Mouse (Mus musculus): Measurements from ENCODE around the gene Gm9833.
"Not testable (repeated sequence)": the region's sequence is repeated elsewhere in the genome, so short reads cannot be mapped to it uniquely, and the experiment has no call there.

Gene Gm9833

GRCm38 (mm10) chr3:10087994-10088393 lies at the start of gene Gm9833:
Gm9833 (plus strand) TSS chr3:10088110.
- not testable (repeated sequence) for DNase-seq (ENCODE audit: low read depth, low spot score)

- DNase-seq (ENCODE audit: low read depth, low spot score) = no peak
Observed at GRCm38 (mm10) chr3:10070070-10070469, 17.8 kb upstream of the Gm9833 start.

- no peak for DNase-seq (ENCODE audit: low read depth, low spot score)
Observed at GRCm38 (mm10) chr3:10075826-10076225, 12.1 kb upstream of the Gm9833 start.

GRCm38 (mm10) chr3:10077096-10077841 lies 10.6 kb upstream of the Gm9833 start:
- no peak for DNase-seq (ENCODE audit: low read depth, low spot score)

GRCm38 (mm10) chr3:10078113-10078512 lies 9.8 kb upstream of the Gm9833 start:
- no peak for DNase-seq (ENCODE audit: low read depth, low spot score)

- DNase-seq (ENCODE audit: low read depth, low spot score) = no peak
Observed at GRCm38 (mm10) chr3:10081336-10081735, 6.6 kb upstream of the Gm9833 start.

GRCm38 (mm10) chr3:10081911-10082541 lies 5.9 kb upstream of the Gm9833 start:
- DNase-seq (ENCODE audit: low read depth, low spot score) = peak; percentile 9

- no peak for DNase-seq (ENCODE audit: low read depth, low spot score)
Observed at GRCm38 (mm10) chr3:10082545-10083062, 5.3 kb upstream of the Gm9833 start.

- DNase-seq (ENCODE audit: low read depth, low spot score) = no peak
Observed at GRCm38 (mm10) chr3:10084102-10084501, 3.8 kb upstream of the Gm9833 start.

- peak; percentile 12 for DNase-seq (ENCODE audit: low read depth, low spot score)
Observed at GRCm38 (mm10) chr3:10085396-10086119, 2.4 kb upstream of the Gm9833 start.

- DNase-seq (ENCODE audit: low read depth, low spot score) = no peak
Observed at GRCm38 (mm10) chr3:10087511-10087910, 399 bp upstream of the Gm9833 start.

- no peak for DNase-seq (ENCODE audit: low read depth, low spot score)
Observed at GRCm38 (mm10) chr3:10091616-10092140, 3.8 kb downstream of the Gm9833 start.

- DNase-seq (ENCODE audit: low read depth, low spot score) = peak; percentile 43
Observed at GRCm38 (mm10) chr3:10092499-10092898, 4.6 kb downstream of the Gm9833 start.

- no peak for DNase-seq (ENCODE audit: low read depth, low spot score)
Observed at GRCm38 (mm10) chr3:10092914-10093313, 5.0 kb downstream of the Gm9833 start.

GRCm38 (mm10) chr3:10095076-10095622 lies 7.2 kb downstream of the Gm9833 start:
- DNase-seq (ENCODE audit: low read depth, low spot score) = no peak

- DNase-seq (ENCODE audit: low read depth, low spot score) = no peak
Observed at GRCm38 (mm10) chr3:10099756-10100155, 11.8 kb downstream of the Gm9833 start.

- no peak for DNase-seq (ENCODE audit: low read depth, low spot score)
Observed at GRCm38 (mm10) chr3:10111570-10111969, 23.7 kb downstream of the Gm9833 start.

GRCm38 (mm10) chr3:10112196-10112595 lies 24.3 kb downstream of the Gm9833 start:
- no peak for DNase-seq (ENCODE audit: low read depth, low spot score)

GRCm38 (mm10) chr3:10112660-10113059 lies 24.8 kb downstream of the Gm9833 start:
- DNase-seq (ENCODE audit: low read depth, low spot score) = no peak

GRCm38 (mm10) chr3:10116531-10116930 lies 28.6 kb downstream of the Gm9833 start:
- no peak for DNase-seq (ENCODE audit: low read depth, low spot score)

GRCm38 (mm10) chr3:10121232-10121631 lies 33.3 kb downstream of the Gm9833 start:
- DNase-seq (ENCODE audit: low read depth, low spot score) = no peak
